Mouse (Mus musculus): ENCODE results near the gene Rbm5. TPM values are rescaled to one million over a fixed set of nuclear protein-coding genes. Genes with fewer than 3 reads are reported as not detected.

The Rbm5 gene
- total RNA-seq, 4 experiments from 2014 or later: 21.0 to 34.8 (median 26.8) TPM

GRCm38 (mm10) chr9:107734567-107734971, 36.2 kb downstream of the Rbm5 start:
- DNase-seq (ENCODE audit: low spot score in 2 of 2): no peak

GRCm38 (mm10) chr9:107729709-107730108, 41.1 kb downstream of the Rbm5 start:
- DNase-seq (ENCODE audit: low spot score in 2 of 2): no peak

- DNase-seq (ENCODE audit: low spot score in 2 of 2): no peak
Observed at GRCm38 (mm10) chr9:107728919-107729670, 41.7 kb downstream of the Rbm5 start.

GRCm38 (mm10) chr9:107727041-107727440, 43.8 kb downstream of the Rbm5 start:
- DNase-seq (ENCODE audit: low spot score in 2 of 2): no peak

GRCm38 (mm10) chr9:107724796-107725195, 46.0 kb downstream of the Rbm5 start:
- DNase-seq (ENCODE audit: low spot score in 2 of 2): no peak

- DNase-seq (ENCODE audit: low spot score in 2 of 2): no peak
Observed at GRCm38 (mm10) chr9:107723794-107724531, 46.8 kb downstream of the Rbm5 start.

GRCm38 (mm10) chr9:107723292-107723691, 47.5 kb downstream of the Rbm5 start:
- DNase-seq (ENCODE audit: low spot score in 2 of 2): no peak

- DNase-seq (ENCODE audit: low spot score in 2 of 2): no peak
Observed at GRCm38 (mm10) chr9:107718781-107719540, 51.8 kb downstream of the Rbm5 start.

GRCm38 (mm10) chr9:107716951-107717350, 53.8 kb downstream of the Rbm5 start:
- no peak for DNase-seq (ENCODE audit: low spot score in 2 of 2)

GRCm38 (mm10) chr9:107715632-107716031, 55.2 kb downstream of the Rbm5 start:
- DNase-seq (ENCODE audit: low spot score in 2 of 2): no peak

GRCm38 (mm10) chr9:107714221-107714952, 56.4 kb downstream of the Rbm5 start:
- peak; percentile 32 to 58 for DNase-seq (ENCODE audit: low spot score in 2 of 2)

- peak; percentile 62 to 70 for DNase-seq (ENCODE audit: low spot score in 2 of 2)
Observed at GRCm38 (mm10) chr9:107709697-107710483, 60.9 kb downstream of the Rbm5 start, which contains the start of gene Sema3f. Sema3f (minus strand) TSS chr9:107710475.

GRCm38 (mm10) chr9:107709096-107709696, 61.6 kb downstream of the Rbm5 start:
- no peak for DNase-seq (ENCODE audit: low spot score in 2 of 2)

- no peak for DNase-seq (ENCODE audit: low spot score in 2 of 2)
Observed at GRCm38 (mm10) chr9:107708439-107709095, 62.2 kb downstream of the Rbm5 start.

GRCm38 (mm10) chr9:107707701-107708438, 62.9 kb downstream of the Rbm5 start:
- no peak for DNase-seq (ENCODE audit: low spot score in 2 of 2)

GRCm38 (mm10) chr9:107706781-107707211, 64.0 kb downstream of the Rbm5 start:
- no peak for DNase-seq (ENCODE audit: low spot score in 2 of 2)

- DNase-seq (ENCODE audit: low spot score in 2 of 2): peak; percentile 65 to 83
Observed at GRCm38 (mm10) chr9:107703337-107704122, 67.3 kb downstream of the Rbm5 start.
